In the genomic region with DNA sequence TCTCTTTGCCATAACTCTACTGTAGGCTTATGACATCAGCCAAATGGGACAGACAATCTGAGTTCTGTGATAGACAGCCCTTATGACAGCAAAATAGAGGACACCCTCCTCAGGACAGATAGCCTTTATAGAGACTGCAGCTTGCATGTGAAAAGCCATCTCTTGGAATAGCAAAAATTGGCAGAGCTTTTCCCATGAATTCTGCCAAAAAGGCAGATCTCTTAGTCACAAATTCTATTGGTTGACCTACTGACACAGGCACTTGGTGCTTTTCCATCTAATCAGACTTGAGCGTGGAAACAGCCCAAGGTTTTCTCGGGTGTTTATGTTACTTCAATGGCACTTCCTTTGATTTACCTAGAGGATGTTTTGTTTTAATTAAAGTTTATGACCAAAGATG, we compare ENCODE assay signal across 17 mouse cellular contexts.
DNase-seq lines count a peak whose midpoint lies in the region; ATAC-seq and TF ChIP-seq lines count a peak whose summit lies in the region.
"Had no signal": no experiment of that assay in that cellular context is flagged by ENCODE, and none has a peak within 500 bp of the region (broad histone marks: within the 10 kb centered on the region; RNA-seq: fewer than 3 reads in every experiment).

No protein-coding gene starts in this region.

- 39% methylated on average over 2 of the region's 2 CpGs for WGBS in heart, embryonic 11.5 days (ENCODE audit: insufficient replicate concordance)
- 3% methylated on average over 2 of the region's 2 CpGs for WGBS in liver, adult 2 months
- 59% methylated on average over 2 of the region's 2 CpGs for WGBS in liver, embryonic 12.5 days (ENCODE audit: insufficient replicate concordance)
- 87% methylated on average over 2 of the region's 2 CpGs for WGBS in midbrain, embryonic 16.5 days

- H3K4me1 ChIP-seq in heart, embryonic 11.5 days (ENCODE audit: control insufficient read depth, insufficient read depth, low read length): no peaks in the 10 kb centered on the region
- H3K4me1 ChIP-seq in liver, adult 2 months (ENCODE audit: control insufficient read depth, insufficient read depth, low read length): peaks cover 8% of the 10 kb centered on the region; the same call in 1 of the 2 replicates
- H3K4me1 ChIP-seq in liver, embryonic 12.5 days: no peaks in the 10 kb centered on the region
- H3K4me1 ChIP-seq in midbrain, embryonic 16.5 days (ENCODE audit: control insufficient read depth, insufficient read depth, low read length): no peaks in the 10 kb centered on the region
- H3K4me1 ChIP-seq: liver, embryonic 15.5 days; neural tube, embryonic 15.5 days had no signal

- no peak overlapping the region for H3K27ac ChIP-seq in heart, embryonic 11.5 days (ENCODE audit: low read depth, low read length)
- no peak overlapping the region for H3K27ac ChIP-seq in liver, adult 2 months (replicated peaks; ENCODE audit: insufficient read depth, low read depth, low read length)
- H3K27ac ChIP-seq in liver, embryonic 12.5 days: no peak overlapping the region
- H3K27ac ChIP-seq in midbrain, embryonic 16.5 days (ENCODE audit: low read length): no peak overlapping the region
- H3K27ac ChIP-seq: liver, embryonic 15.5 days; neural tube, embryonic 15.5 days had no signal

- no peak overlapping the region for H3K4me2 ChIP-seq in heart, embryonic 11.5 days
- H3K4me2 ChIP-seq in liver, embryonic 12.5 days: no peak overlapping the region
- no peak overlapping the region for H3K4me2 ChIP-seq in midbrain, embryonic 16.5 days (ENCODE audit: low read length)
- H3K4me2 ChIP-seq: liver, embryonic 15.5 days; neural tube, embryonic 15.5 days had no signal

- no peaks in the 10 kb centered on the region for H3K27me3 ChIP-seq in heart, embryonic 11.5 days (ENCODE audit: control insufficient read depth, insufficient read depth, low read length)
- H3K27me3 ChIP-seq in liver, adult 2 months (ENCODE audit: control insufficient read depth, insufficient read depth, low read length): no peaks in the 10 kb centered on the region
- no peaks in the 10 kb centered on the region for H3K27me3 ChIP-seq in liver, embryonic 12.5 days (replicated peaks)
- H3K27me3 ChIP-seq in midbrain, embryonic 16.5 days (ENCODE audit: control insufficient read depth, insufficient read depth, low read depth, low read length): no peaks in the 10 kb centered on the region
- H3K27me3 ChIP-seq: CH12.LX; liver, embryonic 15.5 days; neural tube, embryonic 15.5 days; Patski had no signal

- H3K4me3 ChIP-seq in heart, embryonic 11.5 days (ENCODE audit: low read depth, low read length): no peak overlapping the region
- H3K4me3 ChIP-seq in liver, adult 2 months (ENCODE audit: insufficient read depth, low read depth, low read length): no peak overlapping the region
- H3K4me3 ChIP-seq in liver, embryonic 12.5 days: no peak overlapping the region
- no peak overlapping the region for H3K4me3 ChIP-seq in midbrain, embryonic 16.5 days (ENCODE audit: low read depth, low read length)
- H3K4me3 ChIP-seq: liver, embryonic 15.5 days; neural tube, embryonic 15.5 days had no signal

- ATAC-seq in heart, embryonic 11.5 days (replicated peaks; ENCODE audit: insufficient number of reproducible peaks, low FRiP score, low TSS enrichment): no peak
- ATAC-seq in liver, embryonic 12.5 days: no peak
- no peak for ATAC-seq in midbrain, embryonic 16.5 days
- ATAC-seq: intestine, embryonic 16.5 days; Patski had no signal

- no peaks in the 10 kb centered on the region for H3K79me2 ChIP-seq in liver, adult 2 months (ENCODE audit: control insufficient read depth, insufficient read depth, low read length)

- peak; percentile 11 for DNase-seq in heart, adult 9 months (ENCODE audit: low spot score in 2 of 2)
- peak; percentile 98 for DNase-seq in liver, adult 2 months (ENCODE audit: extremely low read depth, low read depth, low spot score)
- DNase-seq in brain, embryonic 14.5 days (ENCODE audit: low read depth): peak; percentile 28
- DNase-seq in kidney, postnatal 36 days: peak; percentile 20 to 22
- DNase-seq: cerebellum, adult 11-12 months; gastrocnemius, postnatal 36 days; right cerebral cortex, adult 18-20 months; spleen, adult 18-20 months; thymus, postnatal 36 days had no signal

- no peaks in the 10 kb centered on the region for H3K9me3 ChIP-seq in heart, embryonic 11.5 days (replicated peaks; ENCODE audit: control insufficient read depth, low read length)
- H3K9me3 ChIP-seq in liver, embryonic 12.5 days (replicated peaks): no peaks in the 10 kb centered on the region
- no peaks in the 10 kb centered on the region for H3K9me3 ChIP-seq in midbrain, embryonic 16.5 days (replicated peaks; ENCODE audit: control insufficient read depth, low read length, poor library complexity, severe bottlenecking)
- H3K9me3 ChIP-seq: liver, embryonic 15.5 days; neural tube, embryonic 15.5 days had no signal

- no peak for TF ChIP-seq POLR2A in liver, adult 2 months (IDR thresholded peaks at IDR 0.05; ENCODE audit: extremely low read depth, insufficient read depth, low read length)
- no peak for TF ChIP-seq POLR2A in brain, embryonic 14.5 days (IDR thresholded peaks at IDR 0.05; ENCODE audit: borderline replicate concordance, extremely low read depth, insufficient read depth, insufficient read length, poor library complexity, severe bottlenecking)

- H3K36me3 ChIP-seq in heart, embryonic 11.5 days (ENCODE audit: control insufficient read depth, insufficient read depth, low read length): no peaks in the 10 kb centered on the region
- H3K36me3 ChIP-seq in liver, adult 2 months (ENCODE audit: control insufficient read depth, insufficient read depth, low read length): no peaks in the 10 kb centered on the region
- no peaks in the 10 kb centered on the region for H3K36me3 ChIP-seq in liver, embryonic 12.5 days
- H3K36me3 ChIP-seq in midbrain, embryonic 16.5 days (ENCODE audit: control insufficient read depth, insufficient read depth, low read length): no peaks in the 10 kb centered on the region
- H3K36me3 ChIP-seq: liver, embryonic 15.5 days; neural tube, embryonic 15.5 days had no signal

- no peak for TF ChIP-seq CTCF in liver, adult 2 months (IDR thresholded peaks at IDR 0.05; ENCODE audit: low read depth, low read length)
- TF ChIP-seq CTCF in brain, embryonic 14.5 days (IDR thresholded peaks at IDR 0.05; ENCODE audit: borderline replicate concordance, extremely low read depth, insufficient read depth, insufficient read length): no peak

- no peak overlapping the region for H3K9ac ChIP-seq in heart, embryonic 11.5 days (ENCODE audit: low read depth, low read length)
- H3K9ac ChIP-seq in liver, adult 2 months (ENCODE audit: low read depth, low read length): no peak overlapping the region
- no peak overlapping the region for H3K9ac ChIP-seq in liver, embryonic 12.5 days
- no peak overlapping the region for H3K9ac ChIP-seq in midbrain, embryonic 16.5 days (ENCODE audit: low read depth, low read length)
- H3K9ac ChIP-seq: liver, embryonic 15.5 days; neural tube, embryonic 15.5 days had no signal

Comparison
In these comparisons a context has a peak if more than half of its experiments do, and no peak if none do; other contexts are left out.
1. DNase-seq: peak in every context shown above with its lines; median percentile 98 in liver, adult 2 months; 28 in brain, embryonic 14.5 days; 21 in kidney, postnatal 36 days; 11 in heart, adult 9 months.